Mouse (Mus musculus): ENCODE data around the gene Edem1.

The Edem1 gene

GRCm38 (mm10) chr6:108828234-108828868 is at the start of gene Edem1:
Gene Edem1 (plus strand): TSS chr6:108828641.
- DNase-seq (ENCODE audit: low read depth): peak; percentile 95

- no peak for DNase-seq (ENCODE audit: low read depth)
These were observed 46.6 kb upstream of the Edem1 start for GRCm38 (mm10) chr6:108781865-108782264.

DNA sequence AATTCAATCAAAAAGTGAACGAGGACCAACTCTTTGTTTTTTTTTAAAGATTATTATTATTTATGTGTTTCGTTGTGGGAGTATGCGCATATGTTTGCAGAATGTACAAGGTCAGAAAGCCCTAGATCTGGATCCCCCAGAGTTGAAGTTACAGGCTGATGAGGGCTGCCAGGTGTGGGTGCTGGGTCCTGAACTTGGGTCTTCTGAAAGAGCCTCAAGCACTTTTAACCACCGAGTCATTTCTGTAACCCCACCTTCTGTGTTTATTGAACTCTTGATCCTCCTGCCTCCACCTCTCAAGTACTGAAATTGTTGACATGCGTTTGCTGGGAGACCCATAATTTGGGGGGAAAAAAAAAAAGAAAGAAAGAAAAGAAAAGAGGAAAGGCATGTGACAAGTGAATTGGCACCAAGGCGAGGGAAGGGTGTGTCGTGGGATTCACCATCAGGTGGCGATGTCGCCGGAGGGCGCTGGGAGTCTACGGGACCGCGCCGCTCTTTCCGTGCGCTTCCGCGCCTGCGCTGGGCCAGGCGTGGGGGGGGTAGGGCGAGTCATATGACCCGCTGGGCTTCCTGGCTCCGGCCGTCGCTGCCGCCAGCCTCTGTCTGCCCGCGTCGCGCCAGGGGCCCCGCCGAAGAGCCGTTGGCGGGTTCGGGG is 45.8 kb upstream of the Edem1 start, which contains the start of gene Arl8b:
TSS of gene Arl8b (plus strand) at position 574 of the 658 bp plus-strand sequence.
- DNase-seq (ENCODE audit: low read depth): peak; percentile 92

GRCm38 (mm10) chr6:108783184-108783881 is 45.1 kb upstream of the Edem1 start:
- no peak for DNase-seq (ENCODE audit: low read depth)

DNA sequence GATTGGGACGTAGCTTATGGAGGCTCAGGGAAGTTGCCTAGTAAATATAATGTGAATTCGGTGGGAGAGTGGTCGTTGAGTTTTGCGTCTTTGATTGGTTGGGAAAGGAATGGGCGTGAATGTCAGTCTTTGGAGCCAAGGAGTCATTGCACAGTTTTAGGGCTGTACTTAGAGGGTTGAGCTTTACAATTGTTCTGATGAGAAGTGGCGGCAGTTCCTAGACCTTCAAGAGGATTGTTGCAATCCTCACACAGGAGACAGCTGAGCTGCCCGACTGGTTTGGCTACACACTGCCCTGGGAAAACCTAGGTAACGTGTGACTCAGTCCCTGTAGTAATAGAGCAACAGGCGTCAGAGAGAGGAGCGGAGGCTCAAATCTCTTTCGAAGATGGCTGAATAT is 44.4 kb upstream of the Edem1 start:
- DNase-seq (ENCODE audit: low read depth): no peak

DNA sequence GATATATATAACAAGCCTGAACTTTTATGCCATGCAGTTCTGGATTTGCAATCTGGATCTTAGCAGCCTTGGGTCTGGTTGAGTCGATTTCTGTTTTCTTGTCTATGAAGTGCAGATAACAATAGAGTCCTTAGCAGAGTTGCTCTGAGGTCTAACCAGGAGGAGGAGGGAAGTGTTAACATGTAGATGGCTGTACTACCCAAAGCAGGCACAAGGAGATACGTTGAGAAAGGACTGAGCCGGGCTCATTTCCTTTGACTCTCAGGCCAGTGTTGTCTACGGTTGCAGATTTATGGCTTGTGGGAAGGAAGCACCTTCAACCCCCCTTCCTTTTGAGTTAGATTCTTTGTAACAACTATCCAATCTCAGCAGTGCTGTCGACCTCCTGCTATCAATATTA is 43.6 kb upstream of the Edem1 start:
- peak; percentile 43 for DNase-seq (ENCODE audit: low read depth)

DNA sequence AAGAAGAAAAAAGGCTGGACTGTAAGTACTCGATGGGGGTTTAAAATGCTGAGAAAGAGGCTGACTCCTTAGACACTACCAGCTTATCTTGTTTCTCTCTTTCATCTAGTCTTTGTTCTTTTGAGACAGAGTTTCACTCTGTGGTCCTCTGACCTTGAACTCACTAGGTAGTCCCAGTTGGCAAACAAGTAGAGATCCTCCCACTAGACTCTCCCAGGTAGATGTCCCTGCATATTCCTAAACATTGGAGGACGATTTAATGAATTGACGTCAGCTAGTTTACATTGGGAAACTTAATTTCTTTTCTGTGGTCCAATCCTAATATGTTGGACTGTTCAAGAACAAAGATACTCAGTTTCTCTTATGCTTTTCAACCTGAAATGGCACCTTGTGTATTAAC is 42.9 kb upstream of the Edem1 start:
- no peak for DNase-seq (ENCODE audit: low read depth)

DNA sequence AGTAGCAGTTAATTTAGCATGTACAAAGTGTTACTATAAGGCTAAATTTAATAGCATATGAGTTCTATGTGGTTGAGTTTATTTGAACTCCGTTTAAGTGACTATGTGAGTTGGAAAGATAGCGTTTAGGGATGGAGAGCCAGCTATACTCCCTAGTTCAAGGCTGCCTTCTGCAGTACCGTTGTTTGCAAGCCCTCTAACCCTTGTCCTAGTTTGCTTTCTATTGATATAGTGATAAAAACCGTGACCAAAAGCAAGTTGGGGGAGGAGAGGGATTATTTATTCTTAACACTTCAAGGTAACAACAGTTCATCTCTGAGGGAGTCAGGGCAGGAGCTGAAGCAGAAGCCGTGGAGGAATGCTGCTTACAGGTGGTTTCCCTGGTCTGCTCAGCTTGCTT is 36.9 kb upstream of the Edem1 start:
- DNase-seq (ENCODE audit: low read depth): no peak

DNA sequence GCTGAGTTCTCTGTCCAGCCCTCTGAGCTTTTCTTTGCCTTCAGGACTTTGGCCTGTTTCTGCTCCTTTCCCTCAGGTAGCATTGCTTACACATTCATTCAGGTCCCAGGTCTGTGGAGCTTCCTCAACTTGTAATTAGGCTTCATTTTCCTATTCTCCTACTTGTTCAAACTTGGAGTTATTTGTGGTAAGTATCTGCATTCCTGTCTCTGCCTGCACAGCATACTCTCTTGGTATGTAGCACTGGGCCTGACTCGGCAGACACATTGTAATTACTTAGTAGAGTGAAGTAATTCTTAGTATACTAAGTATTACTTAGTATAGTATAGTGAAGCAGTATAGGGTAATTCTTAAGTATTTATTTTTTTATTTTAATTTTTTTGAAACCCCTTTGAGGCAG is 32.5 kb upstream of the Edem1 start:
- no peak for DNase-seq (ENCODE audit: low read depth)

DNA sequence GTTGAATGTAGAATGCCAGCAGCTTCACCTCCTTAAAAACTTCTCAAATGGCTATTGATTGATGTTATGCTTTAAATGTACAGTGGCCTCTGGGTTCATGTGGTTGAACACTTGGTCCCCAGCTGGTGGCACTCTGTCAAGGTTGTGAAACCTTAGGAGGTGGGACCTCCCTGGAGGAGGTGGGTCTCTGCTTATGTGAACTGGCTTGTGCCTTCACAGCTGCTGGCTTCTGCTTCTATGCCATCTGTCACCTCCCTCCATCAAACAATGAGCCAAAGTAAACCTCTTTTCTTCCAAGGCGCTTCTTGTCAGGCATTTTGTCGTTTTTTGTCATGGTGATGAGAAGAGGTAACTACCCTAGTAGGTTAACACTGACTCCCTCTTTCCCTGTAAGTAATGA is 31.7 kb upstream of the Edem1 start:
- DNase-seq (ENCODE audit: low read depth): no peak

DNA sequence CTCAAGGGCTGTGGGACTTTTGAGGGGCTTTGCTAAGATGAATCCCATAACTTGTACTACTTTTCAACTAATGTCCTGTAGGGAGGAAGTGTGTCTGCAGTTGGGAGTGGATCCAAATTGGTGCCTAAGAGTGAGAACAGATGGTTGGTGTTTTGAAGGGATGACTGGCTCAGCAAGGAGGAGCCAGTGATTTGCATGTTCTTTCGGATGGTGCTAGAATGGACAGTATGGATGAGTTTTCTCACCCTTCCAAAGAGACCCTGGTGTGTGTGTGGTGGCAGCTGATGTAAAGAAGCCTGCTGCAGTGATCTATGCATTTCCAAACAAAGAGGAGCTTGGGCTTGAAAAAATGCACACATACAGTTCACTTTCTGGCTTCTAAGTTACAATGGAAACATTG is 23.2 kb upstream of the Edem1 start:
- no peak for DNase-seq (ENCODE audit: low read depth)

DNA sequence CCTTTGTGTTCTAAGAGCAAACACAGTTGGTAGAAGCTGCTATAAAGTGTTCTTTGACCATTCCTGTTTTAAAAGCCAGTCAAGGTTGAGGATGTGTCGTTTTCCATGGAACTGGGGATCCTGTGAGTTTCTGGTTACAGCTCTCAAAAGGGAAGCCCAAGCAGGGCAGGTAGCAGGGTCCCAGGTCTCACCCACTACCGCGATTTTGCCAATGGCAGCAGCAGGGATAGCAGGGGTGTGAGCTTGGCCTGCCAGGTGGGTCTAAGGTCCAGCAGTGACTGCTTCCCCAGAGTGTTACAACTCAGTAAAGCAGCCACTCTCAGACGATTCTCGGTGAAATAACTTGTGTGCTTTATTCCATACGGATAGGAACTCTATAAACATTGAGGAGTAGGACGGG is 22.6 kb upstream of the Edem1 start:
- DNase-seq (ENCODE audit: low read depth): no peak

GRCm38 (mm10) chr6:108807446-108807845 is 21.0 kb upstream of the Edem1 start:
- DNase-seq (ENCODE audit: low read depth): no peak

DNA sequence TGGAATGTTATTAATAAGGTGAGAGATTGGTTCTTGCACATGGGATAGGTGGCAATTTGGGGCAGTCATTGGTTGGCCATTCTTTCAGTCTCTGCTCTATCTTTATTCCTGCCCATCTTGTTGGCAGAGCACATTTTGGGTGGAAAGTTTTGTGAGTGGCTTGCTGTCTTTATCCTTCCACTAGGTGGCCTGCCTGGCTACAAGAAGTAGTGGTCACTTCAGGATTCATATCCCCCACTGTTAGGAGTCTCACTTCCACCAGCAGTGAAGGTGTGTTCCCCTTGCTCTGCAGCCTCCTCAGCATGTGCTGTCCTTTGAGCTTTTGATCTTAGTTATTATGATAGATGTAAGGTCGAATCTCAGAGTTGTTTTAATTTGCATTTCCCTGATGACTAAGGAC is 19.7 kb upstream of the Edem1 start:
- no peak for DNase-seq (ENCODE audit: low read depth)

- no peak for DNase-seq (ENCODE audit: low read depth)
These were observed 18.2 kb upstream of the Edem1 start for GRCm38 (mm10) chr6:108810237-108810636.

- DNase-seq (ENCODE audit: low read depth): no peak
These were observed 16.3 kb upstream of the Edem1 start for GRCm38 (mm10) chr6:108812134-108812533.

GRCm38 (mm10) chr6:108817510-108817909 is 10.9 kb upstream of the Edem1 start:
- DNase-seq (ENCODE audit: low read depth): no peak

DNA sequence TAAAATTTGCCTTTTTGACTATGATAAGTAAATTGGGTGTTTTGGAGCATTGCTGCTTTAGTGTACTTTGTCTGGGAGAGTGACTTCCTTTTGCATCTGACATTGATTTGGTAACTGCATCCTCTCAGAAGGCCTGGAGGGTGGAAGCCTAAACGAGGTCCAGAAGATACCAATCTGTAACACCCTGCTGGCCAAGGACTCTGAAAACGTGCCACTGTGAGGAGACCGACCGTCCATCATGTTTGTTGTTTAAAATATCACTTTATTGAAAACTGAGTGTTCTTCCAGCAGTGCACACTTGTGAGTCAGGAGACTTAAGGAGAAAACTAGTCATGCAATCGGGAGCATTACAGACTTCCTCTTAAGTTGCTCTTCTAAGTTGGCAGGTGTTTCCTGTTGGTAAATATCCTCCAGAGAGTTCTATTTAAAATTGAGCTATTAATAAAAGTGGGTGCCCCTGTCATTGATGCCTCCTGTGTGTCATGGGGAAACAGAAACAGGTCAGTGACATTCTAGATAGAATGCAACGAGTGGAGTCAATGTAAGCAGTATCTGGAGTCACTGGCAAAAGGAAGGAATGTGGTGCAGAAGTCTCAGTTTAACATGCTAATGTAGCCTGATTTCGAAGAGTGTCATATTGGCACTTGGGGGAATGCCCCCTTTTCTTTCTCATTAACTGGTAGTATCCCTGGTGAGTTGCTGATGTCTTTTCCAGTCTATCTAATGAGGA is 3.5 kb upstream of the Edem1 start:
- no peak for DNase-seq (ENCODE audit: low read depth)

DNA sequence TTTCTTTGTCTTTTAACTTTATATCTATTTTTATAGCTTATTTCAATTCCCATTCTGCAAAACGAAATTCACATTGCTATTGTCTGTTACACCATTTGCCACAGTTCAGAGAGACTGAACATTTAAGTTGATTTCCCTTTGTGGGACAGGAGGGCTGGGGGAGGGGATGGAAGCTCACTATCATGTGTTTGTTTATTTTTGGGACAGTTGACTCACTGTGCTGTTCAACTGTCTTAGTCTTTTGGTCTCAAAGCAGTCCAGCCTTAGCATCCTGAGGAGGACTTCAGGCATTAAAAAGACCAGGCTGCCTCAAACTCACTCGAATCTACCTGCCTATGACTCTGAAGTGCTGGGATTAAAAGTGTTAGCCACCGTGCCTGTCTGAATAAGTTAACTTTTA is 2.4 kb upstream of the Edem1 start:
- DNase-seq (ENCODE audit: low read depth): no peak

DNA sequence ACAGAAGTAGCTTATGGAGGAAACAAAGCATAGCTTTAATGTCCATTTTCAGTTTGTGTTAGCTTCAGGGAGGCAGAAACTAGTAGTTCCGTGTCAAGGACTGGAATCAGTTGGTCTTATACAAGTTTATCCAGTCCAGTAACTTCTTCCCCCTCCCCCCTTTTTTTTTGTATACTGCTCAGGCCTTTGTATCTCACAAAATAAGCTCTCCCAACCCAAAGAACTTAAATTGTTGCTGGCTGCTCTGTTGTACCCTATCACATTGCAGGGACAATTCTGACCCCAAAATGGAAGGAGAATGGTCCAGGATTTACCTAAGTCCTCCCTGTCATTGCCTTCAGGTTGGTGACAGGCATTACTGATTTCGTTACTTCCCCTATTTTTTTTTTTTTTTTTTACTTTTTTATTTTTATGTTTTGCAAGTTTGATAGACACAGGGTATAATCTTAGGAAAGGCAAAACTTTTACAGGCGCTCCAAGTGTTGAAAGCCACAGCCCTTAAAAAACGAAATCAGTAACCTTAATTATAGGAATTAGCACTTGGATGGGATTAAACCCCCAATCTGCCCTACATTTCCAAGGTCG is 1.0 kb upstream of the Edem1 start:
- no peak for DNase-seq (ENCODE audit: low read depth)

GRCm38 (mm10) chr6:108828872-108829271 is 431 bp downstream of the Edem1 start:
- DNase-seq (ENCODE audit: low read depth): no peak

Measured in c-Kit-positive CD71-negative TER-119-negative erythroid progenitor cells, embryonic 14.5 days (primary cell).